Mouse (Mus musculus) E14TG2a.4 (cell line): ENCODE data around the gene Fam129c.

Source experiments
- CTCF ChIP-seq: conservative IDR thresholded peaks from 2 replicates; pipeline ENCODE4 v1.5.1; 2014; ENCODE audit warnings: low read length
- NANOG ChIP-seq: IDR thresholded peaks from 2 replicates; pipeline ENCODE4 v1.6.1; 2014; ENCODE audit warnings: borderline replicate concordance, low read length, mixed read lengths
- POU5F1 ChIP-seq: IDR thresholded peaks from 2 replicates; pipeline ENCODE4 v1.6.1; 2014; ENCODE audit warnings: low read length, borderline replicate concordance

DNA sequence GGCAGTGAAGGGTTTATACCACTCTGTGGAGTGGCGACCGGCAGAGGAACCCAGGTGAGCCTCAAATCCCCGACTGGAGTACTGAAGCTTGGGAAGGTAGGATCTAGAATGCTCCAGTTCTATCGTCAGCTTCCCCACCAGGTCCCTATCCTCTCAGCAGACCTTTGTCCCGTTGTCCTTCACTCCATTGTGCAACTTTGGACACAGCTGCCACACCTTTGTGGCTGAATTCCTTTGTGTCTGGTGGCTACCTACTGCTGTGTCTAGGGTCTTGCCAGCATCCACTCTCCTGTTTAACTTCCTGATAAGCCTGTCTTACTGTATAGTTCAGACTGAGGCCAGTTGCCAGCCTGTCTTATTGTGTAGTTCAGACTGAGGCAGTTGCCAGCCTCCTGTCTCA lies 14.7 kb downstream of the Fam129c start:
- TF ChIP-seq CTCF, result no peak
- no peak for TF ChIP-seq POU5F1
- no peak for TF ChIP-seq NANOG
